Mouse (Mus musculus) CH12F3 (cell line): ENCODE results near the gene Nalcn.
"Not testable (repeated sequence)": the region's sequence is repeated elsewhere in the genome, so short reads cannot be mapped to it uniquely, and the experiment has no call there.

Experiments
- in situ Hi-C: fragments of 300-500 bp; cut with MboI; formaldehyde crosslinking; loops from 2 replicates; pipeline ENCODE4 v1.14.3; 2020; ENCODE audit warnings: low sequenced_read_pairs

Nalcn gene

GRCm38 (mm10) chr14:123626501-123627179 is at the start of gene Nalcn:
TSS of gene Nalcn (minus strand) at chr14:123627144.
- in situ Hi-C loops, result no loop called here

GRCm38 (mm10) chr14:123671076-123671475 is 44.1 kb upstream of the Nalcn start:
- in situ Hi-C loops, result not testable (repeated sequence)

GRCm38 (mm10) chr14:123664451-123664850 is 37.5 kb upstream of the Nalcn start:
- in situ Hi-C loops, result no loop called here

GRCm38 (mm10) chr14:123663206-123663605 is 36.3 kb upstream of the Nalcn start:
- in situ Hi-C loops, result no loop called here

GRCm38 (mm10) chr14:123662386-123662785 is 35.4 kb upstream of the Nalcn start:
- in situ Hi-C loops, result no loop called here

GRCm38 (mm10) chr14:123661091-123661491 is 34.1 kb upstream of the Nalcn start:
- in situ Hi-C loops, result no loop called here

GRCm38 (mm10) chr14:123659921-123660385 is 33.0 kb upstream of the Nalcn start, which contains the start of gene Itgbl1:
TSS of gene Itgbl1 (plus strand) at chr14:123659971.
- in situ Hi-C loops, result no loop called here

GRCm38 (mm10) chr14:123627180-123627562 is 227 bp upstream of the Nalcn start:
- in situ Hi-C loops, result no loop called here

- in situ Hi-C loops, result no loop called here
Measured at GRCm38 (mm10) chr14:123622969-123623368, 4.0 kb downstream of the Nalcn start.

- in situ Hi-C loops, result no loop called here
Measured at GRCm38 (mm10) chr14:123595265-123595664, 31.7 kb downstream of the Nalcn start.

- in situ Hi-C loops, result no loop called here
Measured at GRCm38 (mm10) chr14:123587412-123587811, 39.5 kb downstream of the Nalcn start.

- in situ Hi-C loops, result no loop called here
Measured at GRCm38 (mm10) chr14:123582433-123582832, 44.5 kb downstream of the Nalcn start.

GRCm38 (mm10) chr14:123575356-123575755 is 51.6 kb downstream of the Nalcn start:
- in situ Hi-C loops, result no loop called here

- in situ Hi-C loops, result no loop called here
Measured at GRCm38 (mm10) chr14:123574936-123575335, 52.0 kb downstream of the Nalcn start.

GRCm38 (mm10) chr14:123566599-123566998 is 60.3 kb downstream of the Nalcn start:
- in situ Hi-C loops, result no loop called here

- in situ Hi-C loops, result no loop called here
Measured at GRCm38 (mm10) chr14:123555533-123555932, 71.4 kb downstream of the Nalcn start.

GRCm38 (mm10) chr14:123554936-123555335 is 72.0 kb downstream of the Nalcn start:
- in situ Hi-C loops, result no loop called here

- in situ Hi-C loops, result no loop called here
Measured at GRCm38 (mm10) chr14:123542362-123542761, 84.6 kb downstream of the Nalcn start.

GRCm38 (mm10) chr14:123535636-123536035 is 91.3 kb downstream of the Nalcn start:
- in situ Hi-C loops, result no loop called here

- in situ Hi-C loops, result no loop called here
Measured at GRCm38 (mm10) chr14:123533000-123533399, 93.9 kb downstream of the Nalcn start.

- in situ Hi-C loops, result no loop called here
Measured at GRCm38 (mm10) chr14:123531271-123531670, 95.7 kb downstream of the Nalcn start.

GRCm38 (mm10) chr14:123529143-123529542 is 97.8 kb downstream of the Nalcn start:
- in situ Hi-C loops, result no loop called here
